Mouse (Mus musculus): ENCODE measurements around the gene Mmp13.
"Not testable (repeated sequence)": the region's sequence is repeated elsewhere in the genome, so short reads cannot be mapped to it uniquely, and the experiment has no call there.

The Mmp13 gene

GRCm38 (mm10) chr9:7272214-7272613 is at the start of gene Mmp13:
Mmp13 (plus strand) TSS chr9:7272514.
- in situ Hi-C loops (cut with MboI, MseI), result no loop called here

GRCm38 (mm10) chr9:7238619-7239018 is 33.7 kb upstream of the Mmp13 start:
- in situ Hi-C loops (cut with MboI, MseI), result no loop called here

GRCm38 (mm10) chr9:7239967-7240366 is 32.3 kb upstream of the Mmp13 start:
- in situ Hi-C loops (cut with MboI, MseI), result no loop called here

- in situ Hi-C loops (cut with MboI, MseI), result no loop called here
Observed at GRCm38 (mm10) chr9:7252797-7253654, 19.3 kb upstream of the Mmp13 start.

- in situ Hi-C loops (cut with MboI, MseI), result no loop called here
Observed at GRCm38 (mm10) chr9:7261667-7262066, 10.6 kb upstream of the Mmp13 start.

- in situ Hi-C loops (cut with MboI, MseI), result no loop called here
Observed at GRCm38 (mm10) chr9:7270071-7270470, 2.2 kb upstream of the Mmp13 start.

GRCm38 (mm10) chr9:7282565-7283302 is 10.4 kb downstream of the Mmp13 start:
- in situ Hi-C loops (cut with MboI, MseI), result no loop called here

- in situ Hi-C loops (cut with MboI, MseI), result not testable (repeated sequence)
Observed at GRCm38 (mm10) chr9:7283303-7283684, 11.0 kb downstream of the Mmp13 start.

GRCm38 (mm10) chr9:7289501-7289900 is 17.2 kb downstream of the Mmp13 start:
- in situ Hi-C loops (cut with MboI, MseI), result no loop called here

GRCm38 (mm10) chr9:7289901-7290300 is 17.6 kb downstream of the Mmp13 start:
- in situ Hi-C loops (cut with MboI, MseI), result no loop called here

GRCm38 (mm10) chr9:7292132-7292531 is 19.8 kb downstream of the Mmp13 start:
- in situ Hi-C loops (cut with MboI, MseI), result no loop called here

- in situ Hi-C loops (cut with MboI, MseI), result no loop called here
Observed at GRCm38 (mm10) chr9:7331847-7332246, 59.5 kb downstream of the Mmp13 start.

Data from T-helper 2 cell (primary cell).